In genomic region chr19:59193456-59193855, GRCm38 (mm10) we compare ENCODE assay signal across 10 mouse cellular contexts. TPM values are rescaled to one million over a fixed set of nuclear protein-coding genes. Genes with fewer than 3 reads are reported as not detected.
DNase-seq lines count a peak whose midpoint lies in the region; ATAC-seq lines count a peak whose summit lies in the region.
"Had no signal": no experiment of that assay in that cellular context is flagged by ENCODE, and none has a peak within 500 bp of the region (broad histone marks: within the 10 kb centered on the region; RNA-seq: fewer than 3 reads in every experiment).

No protein-coding gene starts in this region.

- no peak for DNase-seq in kidney, postnatal 36 days
- DNase-seq in embryo, embryonic 9.5 days (ENCODE audit: extremely low spot score): peak; percentile 19
- peak; percentile 22 for DNase-seq in forebrain, embryonic 14.5 days (ENCODE audit: low spot score)
- DNase-seq in midbrain, embryonic 14.5 days: peak; percentile 25
- no peak for DNase-seq in urinary bladder, adult 2 months (ENCODE audit: low spot score)
- DNase-seq in spleen, postnatal 4 days (ENCODE audit: low spot score in 2 of 2): no peak
- DNase-seq in frontal cortex, postnatal 25 days (ENCODE audit: low spot score in 2 of 2): no peak
- DNase-seq: left cerebral cortex, postnatal 4 days had no signal

- WGBS in kidney, embryonic 14.5 days: under 1% methylated on average over 10 of the region's 10 CpGs
- under 1% methylated on average over 10 of the region's 10 CpGs for WGBS in forebrain, embryonic 14.5 days
- 0% methylated on average over 10 of the region's 10 CpGs for WGBS in midbrain, embryonic 14.5 days

- H3K4me2 ChIP-seq in kidney, embryonic 14.5 days (replicated peaks; ENCODE audit: low read depth, low read length): no peak overlapping the region
- peak overlapping the region; percentile 52 for H3K4me2 ChIP-seq in forebrain, embryonic 14.5 days (ENCODE audit: low read length)
- no peak overlapping the region for H3K4me2 ChIP-seq in midbrain, embryonic 14.5 days (ENCODE audit: low read length)

- no peak overlapping the region for H3K9ac ChIP-seq in kidney, embryonic 14.5 days (ENCODE audit: low read depth, low read length)
- peak overlapping the region; percentile 59 for H3K9ac ChIP-seq in forebrain, embryonic 14.5 days (ENCODE audit: low read length)
- H3K9ac ChIP-seq in midbrain, embryonic 14.5 days (replicated peaks; ENCODE audit: low read length): no peak overlapping the region

- H3K27ac ChIP-seq in kidney, embryonic 14.5 days (ENCODE audit: low read depth, low read length): no peak overlapping the region
- H3K27ac ChIP-seq in forebrain, embryonic 14.5 days (ENCODE audit: low read depth, low read length): peak overlapping the region; percentile 63; the same call in 1 of the 2 replicates
- H3K27ac ChIP-seq in midbrain, embryonic 14.5 days (replicated peaks; ENCODE audit: low read depth, low read length): no peak overlapping the region

- H3K4me1 ChIP-seq in kidney, embryonic 14.5 days (ENCODE audit: control insufficient read depth, insufficient read depth, low read length): 0 out of 2 replicates have a peak, but pooled peaks cover 5% of the 10 kb centered on the region
- no peaks in the 10 kb centered on the region for H3K4me1 ChIP-seq in forebrain, embryonic 14.5 days (ENCODE audit: control insufficient read depth, insufficient read depth, low read length)
- no peaks in the 10 kb centered on the region for H3K4me1 ChIP-seq in midbrain, embryonic 14.5 days (ENCODE audit: control insufficient read depth, insufficient read depth, low read length)

- H3K27me3 ChIP-seq in kidney, embryonic 14.5 days (ENCODE audit: control insufficient read depth, insufficient read depth, low read length): peaks cover 81% of the 10 kb centered on the region
- peaks cover 76% of the 10 kb centered on the region for H3K27me3 ChIP-seq in forebrain, embryonic 14.5 days (replicated peaks; ENCODE audit: control insufficient read depth, insufficient read depth, low read length)
- H3K27me3 ChIP-seq in midbrain, embryonic 14.5 days (ENCODE audit: control insufficient read depth, insufficient read depth, low read length): peaks cover 91% of the 10 kb centered on the region

- no peaks in the 10 kb centered on the region for H3K9me3 ChIP-seq in kidney, embryonic 14.5 days (ENCODE audit: control insufficient read depth, low read length)
- no peaks in the 10 kb centered on the region for H3K9me3 ChIP-seq in forebrain, embryonic 14.5 days (replicated peaks; ENCODE audit: control insufficient read depth, low read length)
- H3K9me3 ChIP-seq in midbrain, embryonic 14.5 days (ENCODE audit: control insufficient read depth, low read length): no peaks in the 10 kb centered on the region

- no peak for ATAC-seq in kidney, embryonic 14.5 days (ENCODE audit: low FRiP score, low TSS enrichment)
- no peak for ATAC-seq in forebrain, embryonic 14.5 days
- no peak for ATAC-seq in midbrain, embryonic 14.5 days (ENCODE audit: low FRiP score, low TSS enrichment)

- no peaks in the 10 kb centered on the region for H3K36me3 ChIP-seq in kidney, embryonic 14.5 days (ENCODE audit: control insufficient read depth, insufficient read depth, low read length)
- H3K36me3 ChIP-seq in forebrain, embryonic 14.5 days (ENCODE audit: control insufficient read depth, insufficient read depth, low read length): no peaks in the 10 kb centered on the region
- no peaks in the 10 kb centered on the region for H3K36me3 ChIP-seq in midbrain, embryonic 14.5 days (ENCODE audit: control insufficient read depth, insufficient read depth, low read length)

- peak overlapping the region; percentile 20; the same call in 1 of the 2 replicates for H3K4me3 ChIP-seq in kidney, embryonic 14.5 days (ENCODE audit: low read length)
- peak overlapping the region; percentile 27 for H3K4me3 ChIP-seq in forebrain, embryonic 14.5 days (ENCODE audit: low read depth, low read length)
- no peak overlapping the region for H3K4me3 ChIP-seq in midbrain, embryonic 14.5 days (replicated peaks; ENCODE audit: low read depth, low read length)

RNA-seq across cellular contexts. Expression of gene Vax1, which starts 23.6 kb away (rescaled TPM):
- not detected in 2 replicates for polyA plus RNA-seq in kidney, embryonic 14.5 days (2014; fragmentation: Nextera tagmentation; extraction: Ambion mirVana)
- 1.3 and 1.7 TPM in 2 replicates for polyA plus RNA-seq in forebrain, embryonic 14.5 days (2014; fragmentation: Nextera tagmentation; extraction: Ambion mirVana)
- polyA plus RNA-seq in midbrain, embryonic 14.5 days (2014; fragmentation: Nextera tagmentation; extraction: Ambion mirVana): not detected in 2 replicates
- polyA plus RNA-seq in urinary bladder, adult 2 months (2012; rRNA removed): not detected in 2 replicates
- polyA plus RNA-seq: neural tube, embryonic 14.5 days had no signal

RNA-seq across cellular contexts. Expression of gene Kcnk18, which starts 25.6 kb away (rescaled TPM):
- polyA plus RNA-seq in kidney, embryonic 14.5 days (2014; fragmentation: Nextera tagmentation; extraction: Ambion mirVana): not detected in 2 replicates
- polyA plus RNA-seq in forebrain, embryonic 14.5 days (2014; fragmentation: Nextera tagmentation; extraction: Ambion mirVana): not detected in 2 replicates
- not detected in 2 replicates for polyA plus RNA-seq in midbrain, embryonic 14.5 days (2014; fragmentation: Nextera tagmentation; extraction: Ambion mirVana)
- polyA plus RNA-seq in urinary bladder, adult 2 months (2012; rRNA removed): not detected in 2 replicates
- polyA plus RNA-seq: neural tube, embryonic 14.5 days had no signal

Comparison
In these comparisons a context has a peak if more than half of its experiments do, and no peak if none do; other contexts are left out.
1. DNase-seq: peak in embryo, embryonic 9.5 days (single experiment), forebrain, embryonic 14.5 days (single experiment) and midbrain, embryonic 14.5 days (single experiment); none in kidney, postnatal 36 days (0 of 2), urinary bladder, adult 2 months (single experiment), spleen, postnatal 4 days (0 of 2) and frontal cortex, postnatal 25 days (0 of 2).